Mouse (Mus musculus) lung, postnatal 0 days (tissue): Measurements from ENCODE around the gene Mllt10.

Source experiments
- CTCF ChIP-seq: IDR thresholded peaks from 2 replicates; pipeline ENCODE4 v1.5.1; 2016; ENCODE audit warnings: antibody characterized with exemption, mild to moderate bottlenecking
- EP300 ChIP-seq: IDR thresholded peaks from 2 replicates; pipeline ENCODE4 v1.6.1; 2016; ENCODE audit warnings: antibody characterized with exemption, mild to moderate bottlenecking, control low read depth

DNA sequence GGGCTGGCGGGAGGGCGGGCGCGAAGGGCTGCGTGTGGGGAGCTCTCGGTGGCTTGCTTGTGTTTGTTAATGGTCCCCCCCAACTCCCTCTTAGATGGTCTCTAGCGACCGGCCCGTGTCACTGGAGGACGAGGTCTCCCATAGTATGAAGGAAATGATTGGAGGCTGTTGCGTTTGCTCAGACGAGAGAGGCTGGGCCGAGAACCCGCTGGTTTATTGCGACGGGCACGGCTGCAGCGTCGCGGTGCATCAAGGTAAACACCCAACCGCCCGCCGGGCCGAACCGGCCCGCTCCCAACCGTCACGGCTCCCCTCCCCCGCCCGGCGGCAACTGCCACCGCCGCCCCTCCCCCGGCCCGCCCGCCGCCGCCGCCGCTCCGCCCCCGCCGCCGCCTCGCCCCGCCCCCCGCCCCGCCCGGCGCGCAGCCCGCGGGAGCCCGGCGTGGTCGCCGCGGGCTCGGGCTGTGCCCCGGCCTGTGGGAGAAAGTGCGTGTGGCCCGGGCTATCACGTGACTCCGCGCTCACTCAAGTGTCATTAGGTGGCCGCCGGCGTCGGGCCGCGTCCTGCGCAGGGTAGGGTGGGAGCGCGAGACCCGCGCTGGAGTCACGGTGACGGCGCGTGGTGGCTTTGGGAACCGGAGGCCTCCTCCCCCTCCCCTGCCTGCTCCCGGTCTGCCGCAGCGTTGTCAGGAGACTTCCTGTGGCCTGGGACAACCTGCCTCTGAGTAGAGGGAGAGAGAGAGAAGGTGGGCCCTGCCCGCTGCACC is 10.1 kb downstream of the Mllt10 start:
- no peak for TF ChIP-seq CTCF
- TF ChIP-seq EP300, result no peak
